Mouse (Mus musculus) cerebellum, adult 11-12 months (tissue): Measurements from ENCODE around the gene Gm4353.
"Not testable (repeated sequence)": the region's sequence is repeated elsewhere in the genome, so short reads cannot be mapped to it uniquely, and the experiment has no call there.

Experiments
- DNase-seq: peaks from one replicate; pipeline ENCODE4 v3.0.0; 2022

Gm4353 gene

DNA sequence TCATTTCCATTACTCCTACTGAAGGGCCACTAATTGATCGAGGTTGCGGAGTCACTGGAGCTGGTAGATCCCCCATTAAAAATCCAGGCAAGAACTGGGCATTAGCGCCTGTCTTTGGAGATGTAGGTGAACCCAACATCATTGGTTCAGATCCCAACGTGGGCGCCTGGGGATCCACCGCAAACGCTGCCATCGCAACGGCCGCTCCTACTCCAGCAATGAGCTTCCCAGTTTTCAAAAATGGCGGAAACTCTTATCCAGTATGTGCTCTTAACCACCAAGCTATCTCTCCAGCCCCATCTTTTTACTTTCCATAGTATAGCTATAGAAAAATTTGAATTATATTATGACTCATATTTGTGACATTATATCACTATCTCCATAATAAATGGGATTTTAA is at the start of gene Gm4353:
Gene Gm4353 (minus strand): TSS at position 270 of the 400 bp plus-strand sequence.
- not testable (repeated sequence) for DNase-seq

DNA sequence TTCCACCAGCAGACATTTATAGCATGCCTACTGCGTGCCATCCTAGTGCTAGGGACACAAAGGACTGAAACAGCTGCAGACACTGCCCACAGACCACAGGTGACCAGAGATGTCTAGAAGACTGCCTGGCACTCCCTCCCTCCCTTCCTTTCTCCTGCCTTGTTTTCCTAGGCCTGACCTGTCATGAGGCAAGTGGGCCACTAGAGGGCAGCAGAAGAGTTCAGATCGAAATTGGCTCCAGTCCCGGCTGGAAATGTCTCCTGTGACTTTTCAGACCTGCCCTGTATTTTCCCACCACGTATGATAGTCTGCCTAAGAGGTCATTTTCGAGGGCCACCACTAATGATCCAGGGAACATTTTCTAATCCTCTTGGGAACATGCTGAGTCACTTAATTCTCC is 47.6 kb upstream of the Gm4353 start:
- peak; percentile 57 for DNase-seq

DNA sequence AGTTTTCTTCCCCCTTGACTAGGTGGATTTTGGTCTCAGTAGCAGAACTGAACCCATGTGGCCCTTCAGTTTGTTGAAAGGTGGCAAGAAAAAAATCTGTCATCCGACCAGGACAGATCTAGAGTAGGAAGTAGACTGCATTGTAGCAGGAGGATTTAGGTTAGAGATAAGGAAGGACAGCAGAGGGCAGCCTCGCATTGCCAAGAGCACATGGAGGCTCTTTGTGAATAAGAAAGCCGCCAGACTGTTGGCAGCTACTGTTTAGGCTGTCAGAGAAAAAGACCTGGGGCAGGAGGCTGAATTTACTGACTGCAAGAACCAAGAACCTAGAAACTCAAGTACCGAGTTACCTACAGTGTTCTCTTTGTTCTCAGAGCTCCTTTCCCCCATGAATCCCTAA is 47.0 kb upstream of the Gm4353 start:
- DNase-seq = no peak

GRCm38 (mm10) chr7:116129374-116129773 is 44.9 kb upstream of the Gm4353 start:
- DNase-seq = no peak

GRCm38 (mm10) chr7:116128286-116128685 is 43.9 kb upstream of the Gm4353 start:
- no peak for DNase-seq

- DNase-seq = no peak
Measured at GRCm38 (mm10) chr7:116127052-116127451, 42.6 kb upstream of the Gm4353 start.

DNA sequence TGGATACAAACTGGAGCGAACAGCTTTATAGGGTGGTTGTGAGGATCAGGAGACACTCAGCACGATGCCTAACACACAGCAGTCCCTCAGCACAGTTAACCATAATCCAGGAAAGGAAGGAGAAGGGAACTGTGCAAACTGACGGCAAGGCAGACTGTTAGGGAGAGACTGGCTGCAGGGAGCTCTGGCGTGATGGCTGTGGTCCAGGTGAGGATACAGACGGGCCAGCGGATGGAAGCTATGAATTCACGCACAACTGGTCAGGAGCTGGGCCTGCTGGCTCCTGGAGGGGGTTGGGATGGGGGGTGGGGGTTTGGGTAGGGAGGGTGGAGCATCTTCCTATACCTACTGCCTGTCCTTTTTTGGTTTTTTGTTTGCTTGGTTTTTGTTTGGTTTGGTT is 41.2 kb upstream of the Gm4353 start:
- no peak for DNase-seq

DNA sequence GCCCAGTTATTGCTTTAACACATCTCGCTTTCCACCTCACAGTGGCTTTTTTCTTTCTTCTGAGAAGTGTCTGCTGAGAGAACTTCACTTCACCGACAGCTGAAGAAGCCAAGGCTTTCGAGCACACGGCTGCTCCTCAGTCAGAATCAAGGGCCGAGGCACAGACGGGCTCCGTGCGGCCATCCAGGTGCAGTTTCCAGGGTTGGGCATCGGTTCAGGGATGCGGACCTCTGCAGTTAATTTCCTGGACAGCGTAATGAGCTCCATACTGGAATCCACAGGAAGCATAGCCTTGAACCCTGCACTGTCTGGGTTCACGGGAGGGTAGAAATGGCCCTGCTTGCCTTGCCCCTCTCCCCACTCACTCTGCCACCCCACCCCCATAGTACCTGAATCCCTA is 39.6 kb upstream of the Gm4353 start:
- DNase-seq = no peak

DNA sequence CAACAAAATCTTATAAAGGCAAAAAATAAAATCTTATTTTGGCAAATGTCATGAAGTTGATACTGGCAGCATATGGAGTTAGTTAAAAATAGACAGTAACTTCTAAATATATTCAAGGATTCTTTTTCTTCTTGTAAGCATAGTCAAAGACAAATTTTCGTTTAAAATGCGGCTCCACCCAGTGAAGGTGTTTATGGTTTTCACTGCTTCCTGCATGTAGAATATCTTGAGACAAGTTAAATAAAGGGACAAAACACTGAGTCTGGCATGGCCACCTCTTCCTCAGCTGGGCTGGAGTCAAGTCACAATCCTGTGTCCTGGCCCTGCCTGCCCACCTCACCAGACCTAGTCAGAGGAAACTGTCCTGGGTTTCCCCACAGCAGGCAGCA is 39.2 kb upstream of the Gm4353 start:
- no peak for DNase-seq

- no peak for DNase-seq
Measured at GRCm38 (mm10) chr7:116122981-116123596, 38.7 kb upstream of the Gm4353 start.

DNA sequence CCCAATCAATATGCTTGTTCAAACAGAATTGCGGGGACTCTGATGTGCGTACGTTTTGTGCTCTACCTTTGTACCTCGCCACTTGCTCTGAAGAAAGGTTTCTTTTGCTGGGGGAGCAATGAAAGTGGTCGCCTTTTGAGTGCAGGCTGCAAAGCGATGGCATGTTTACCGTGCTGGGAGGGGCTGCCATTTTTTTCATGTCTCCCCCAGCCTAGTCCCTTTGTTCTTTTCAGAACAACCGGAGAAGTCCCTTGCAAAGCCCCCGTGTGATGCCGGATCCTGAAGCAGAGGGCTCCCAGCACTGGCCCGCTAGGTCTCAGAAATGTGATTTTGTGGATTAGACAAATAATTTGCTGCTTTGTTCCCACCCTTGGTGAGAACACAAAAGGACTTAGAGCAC is 36.8 kb upstream of the Gm4353 start:
- no peak for DNase-seq

GRCm38 (mm10) chr7:116120737-116121136 is 36.3 kb upstream of the Gm4353 start:
- DNase-seq = no peak

- no peak for DNase-seq
Measured at GRCm38 (mm10) chr7:116119306-116119857, 34.9 kb upstream of the Gm4353 start.

GRCm38 (mm10) chr7:116115991-116116390 is 31.6 kb upstream of the Gm4353 start:
- DNase-seq = no peak

GRCm38 (mm10) chr7:116115216-116115930 is 30.9 kb upstream of the Gm4353 start:
- no peak for DNase-seq

- no peak for DNase-seq
Measured at GRCm38 (mm10) chr7:116111546-116111945, 27.1 kb upstream of the Gm4353 start.

GRCm38 (mm10) chr7:116110661-116111060 is 26.2 kb upstream of the Gm4353 start:
- no peak for DNase-seq

GRCm38 (mm10) chr7:116103091-116103490 is 18.7 kb upstream of the Gm4353 start:
- DNase-seq = no peak

DNA sequence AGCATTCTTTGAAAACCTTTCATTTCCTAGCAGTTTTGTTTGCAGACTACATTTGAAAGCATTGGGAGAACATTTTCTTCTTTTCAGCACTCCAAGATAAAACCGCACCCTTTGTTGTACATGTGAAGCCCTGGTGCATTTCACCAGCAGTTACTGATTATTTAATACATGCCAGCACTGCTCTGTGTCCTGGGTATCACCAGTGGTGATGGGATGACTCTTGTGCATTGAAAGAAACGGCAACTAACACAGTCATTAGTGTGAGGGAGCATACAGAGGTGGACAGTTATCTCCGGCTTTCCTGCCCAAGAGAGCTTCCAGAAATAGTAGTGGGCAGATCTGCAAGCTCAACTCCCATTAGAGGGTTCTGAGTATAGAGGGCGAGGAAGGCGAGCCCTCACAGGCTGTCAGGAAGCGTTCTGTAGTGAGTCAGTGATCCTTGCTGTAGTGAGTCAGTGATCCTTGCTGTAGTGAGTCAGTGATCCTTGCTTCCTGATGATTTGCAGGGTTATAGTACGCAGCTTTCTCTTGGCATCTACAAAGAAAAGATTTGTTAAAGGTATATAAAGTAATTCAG is 15.6 kb upstream of the Gm4353 start:
- DNase-seq = no peak

- no peak for DNase-seq
Measured at GRCm38 (mm10) chr7:116093466-116093850, 9.0 kb upstream of the Gm4353 start.

GRCm38 (mm10) chr7:116092710-116093465 is 8.5 kb upstream of the Gm4353 start:
- peak; percentile 96 for DNase-seq

- DNase-seq = no peak
Measured at GRCm38 (mm10) chr7:116060739-116061138, 23.7 kb downstream of the Gm4353 start.

DNA sequence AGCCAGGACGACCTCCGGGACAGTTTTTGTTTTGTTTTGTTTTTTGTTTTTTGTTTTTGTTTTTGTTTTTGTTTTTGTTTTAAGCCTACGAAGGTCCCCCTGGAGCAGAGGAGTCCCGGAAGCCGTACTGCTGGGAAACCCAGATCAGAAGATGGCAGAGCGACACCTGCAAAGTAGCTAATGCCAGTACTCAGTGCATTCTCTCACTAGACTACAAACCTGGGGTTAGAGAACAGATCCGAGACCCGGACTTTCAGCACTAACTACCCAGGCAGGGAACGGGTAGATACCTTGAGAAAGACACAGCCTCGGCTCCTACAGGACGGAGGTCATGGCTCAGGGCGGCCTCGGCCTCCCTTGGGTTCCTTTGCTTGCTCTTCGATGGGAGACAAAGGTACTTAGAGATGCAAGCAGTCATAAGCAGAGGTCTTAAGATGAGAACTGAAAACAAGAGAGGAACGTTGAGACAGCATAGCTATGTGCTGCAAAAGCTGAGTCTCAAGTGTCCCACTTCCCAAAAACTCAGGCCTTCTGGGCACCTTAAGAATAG is 43.9 kb downstream of the Gm4353 start:
- DNase-seq = no peak
